Mouse (Mus musculus): ENCODE results near the gene Gm15319. TPM values are rescaled to one million over a fixed set of nuclear protein-coding genes. Genes with fewer than 3 reads are reported as not detected.
A peak's percentile ranks its signal among the peaks of the same experiment; 100 is the strongest.
"Not testable (repeated sequence)": the region's sequence is repeated elsewhere in the genome, so short reads cannot be mapped to it uniquely, and the experiment has no call there.

The Gm15319 gene
- total RNA-seq (2021), result under 1 TPM in 1 of 2 experiments, not detected in 1; 0.36 TPM
- long read RNA-seq, experiment 1, result 0 reads
- long read RNA-seq, experiment 2, result 0 reads

DNA sequence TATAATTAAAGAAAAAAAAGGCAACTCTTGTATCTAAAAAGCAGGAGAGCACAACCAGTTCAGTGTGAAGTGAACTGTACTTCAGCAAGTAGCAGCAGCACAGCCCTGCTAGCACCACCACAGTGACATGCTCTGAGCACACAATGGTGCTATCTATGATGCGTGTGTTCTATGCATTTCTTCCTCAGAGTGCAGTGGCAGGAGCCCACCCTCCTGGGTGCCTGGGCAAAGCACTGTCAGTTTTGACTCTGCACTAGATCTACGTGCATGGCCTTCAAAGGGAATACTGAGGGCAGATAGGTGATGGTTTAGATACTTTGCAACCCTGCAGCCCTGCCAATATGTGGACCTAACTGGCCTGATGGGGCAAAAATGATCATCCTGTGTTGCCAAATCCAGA lies at the start of gene Gm15319:
Gene Gm15319, minus strand, starts transcription at position 101 of the 400 bp plus-strand sequence.
- DNase-seq, result not testable (repeated sequence)

DNA sequence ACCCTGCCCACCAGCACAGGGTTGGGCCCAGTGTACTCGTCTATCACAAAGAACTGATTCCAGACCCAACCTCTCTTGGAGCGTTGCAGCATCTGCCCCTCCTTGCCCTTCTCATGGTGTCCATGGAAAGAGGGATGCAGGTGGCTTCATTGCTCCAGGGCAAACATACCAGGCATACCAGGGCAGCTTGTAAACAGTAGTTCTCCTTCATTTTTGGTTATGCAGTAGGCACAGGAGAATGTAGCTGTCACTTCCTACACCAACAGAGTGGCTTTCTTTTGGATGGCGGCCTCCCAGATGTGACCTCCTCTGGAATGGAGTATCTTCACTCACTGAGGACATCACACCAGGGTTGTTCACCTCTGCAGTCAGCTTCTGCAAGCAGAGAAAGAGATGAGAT lies 47.3 kb upstream of the Gm15319 start:
- DNase-seq, result not testable (repeated sequence)

DNA sequence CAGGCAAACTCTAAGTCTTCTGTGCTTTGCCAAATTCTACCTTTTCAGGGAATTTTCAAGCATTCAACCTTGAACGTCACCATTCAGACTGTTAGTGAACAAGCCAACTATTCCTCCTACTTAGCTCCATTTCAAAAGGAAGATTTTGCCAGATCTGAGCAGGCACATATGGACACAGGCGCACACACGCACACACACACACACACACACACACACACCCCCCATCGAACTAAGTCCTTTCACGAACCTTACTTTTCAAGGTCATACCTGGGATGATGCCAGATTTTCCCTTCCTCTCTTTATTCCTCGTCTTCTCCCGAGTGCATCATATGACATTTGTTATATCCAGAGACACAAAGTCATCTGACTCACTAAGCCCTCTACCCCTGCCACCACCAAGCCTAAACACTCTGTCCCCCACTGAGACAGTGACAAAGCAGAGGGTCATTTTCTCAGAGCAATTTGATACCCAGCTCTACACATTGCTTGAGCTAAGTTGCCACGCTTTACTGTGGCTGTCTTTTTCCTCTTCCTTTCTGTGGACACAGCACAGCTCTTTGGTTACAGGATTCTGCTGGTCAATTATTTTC lies 45.5 kb upstream of the Gm15319 start:
- DNase-seq, result peak; percentile 42

DNA sequence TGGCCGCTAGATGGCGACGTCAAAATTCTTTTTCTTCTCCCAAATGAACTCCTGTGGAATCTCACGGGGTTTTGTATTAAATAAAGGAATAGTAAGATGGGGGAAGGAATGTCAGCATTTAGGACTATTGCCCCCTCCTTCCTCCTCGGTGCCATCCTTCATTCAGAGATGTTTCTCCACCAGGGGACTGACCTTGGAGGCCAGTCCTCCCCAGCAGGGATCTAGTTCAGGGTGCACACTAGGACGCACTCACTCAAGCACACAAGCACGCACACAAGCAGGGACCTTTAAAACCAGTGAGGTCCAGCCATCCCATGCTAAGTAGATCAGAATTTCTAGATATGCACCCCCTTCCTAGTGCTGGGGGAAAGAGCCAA lies 26.3 kb upstream of the Gm15319 start:
- peak; percentile 32 for DNase-seq

DNA sequence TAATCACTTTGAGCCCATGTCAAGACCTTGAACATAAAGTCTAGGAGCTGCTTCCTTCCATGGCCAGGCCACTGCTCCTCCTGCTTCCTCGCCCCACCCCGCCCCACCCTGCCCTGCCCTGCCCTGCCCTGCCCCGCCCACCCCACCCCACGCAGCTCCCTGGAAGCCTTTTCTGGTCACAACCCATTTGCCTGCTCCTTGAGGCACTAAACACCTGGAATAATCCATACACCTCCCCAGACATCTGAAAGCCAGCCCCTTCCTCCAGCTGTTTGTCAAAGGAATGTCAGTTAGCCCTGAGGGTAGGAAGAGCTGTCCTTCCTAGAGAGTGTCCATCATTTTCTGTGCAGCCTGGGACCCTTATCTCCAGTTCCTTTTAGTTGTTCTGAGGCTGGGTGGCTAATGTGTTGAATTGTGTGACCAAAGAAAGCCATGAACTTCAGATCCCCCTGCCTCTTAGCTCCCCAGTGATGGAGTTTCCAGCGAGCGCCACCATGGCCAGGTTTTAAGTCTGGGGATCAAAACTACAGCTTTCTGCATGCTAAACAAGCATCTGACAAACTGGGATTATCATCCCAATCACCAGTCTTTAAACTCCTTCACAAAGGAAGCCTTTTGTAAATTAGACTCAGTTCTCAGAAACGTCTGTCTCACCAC lies 25.8 kb upstream of the Gm15319 start:
- DNase-seq, result peak; percentile 38

DNA sequence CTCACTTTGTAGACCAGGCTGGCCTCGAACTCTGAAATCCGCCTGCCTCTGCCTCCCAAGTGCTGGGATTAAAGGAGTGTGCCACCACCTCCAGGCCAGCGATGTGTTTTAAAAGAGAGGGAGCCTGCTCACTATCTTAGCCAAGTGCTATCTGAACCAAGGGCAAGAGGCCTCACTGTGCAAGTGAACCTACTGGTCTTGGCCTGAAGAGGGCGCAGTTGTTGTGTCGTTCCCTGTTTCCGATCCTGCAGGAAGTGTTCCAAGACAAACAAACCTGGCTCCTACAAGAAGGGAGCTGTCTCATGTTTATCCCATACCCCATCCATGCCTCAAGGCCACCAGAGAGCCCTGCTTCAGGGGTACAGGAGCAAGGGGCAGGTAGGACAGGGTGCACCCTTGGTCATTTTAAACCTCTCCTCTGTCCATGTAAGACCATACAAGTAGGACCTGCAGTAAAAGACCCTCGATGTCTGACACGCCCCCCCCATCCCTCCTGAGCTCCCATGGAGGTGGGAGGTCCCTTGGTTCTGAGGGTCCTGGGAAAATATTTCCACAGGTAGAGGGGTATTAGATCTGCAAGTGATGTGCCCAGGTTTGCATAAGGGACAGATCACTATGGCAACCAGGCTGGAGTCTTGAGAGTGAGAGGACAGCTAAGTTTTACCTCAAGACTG lies 24.2 kb upstream of the Gm15319 start:
- DNase-seq, result peak; percentile 33

DNA sequence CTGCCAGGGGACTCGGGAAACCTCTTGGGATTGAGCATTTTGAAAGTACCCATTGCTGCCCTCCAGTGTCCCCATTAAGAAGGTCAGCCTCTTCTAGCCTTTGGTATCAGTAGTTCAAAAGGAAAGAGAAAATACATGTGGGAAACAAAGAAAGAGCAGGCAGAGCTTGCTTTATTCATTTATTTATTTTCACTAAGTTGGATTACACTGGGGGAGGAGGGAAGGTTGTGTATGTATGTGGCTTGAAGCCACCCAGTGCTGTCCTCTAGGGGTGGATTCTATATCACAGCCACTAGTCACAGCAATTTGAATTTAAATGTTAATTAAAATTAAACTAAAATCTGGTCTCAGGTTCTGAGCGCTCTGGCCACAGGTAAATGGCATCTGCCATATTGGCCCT lies 22.0 kb upstream of the Gm15319 start:
- not testable (repeated sequence) for DNase-seq

DNA sequence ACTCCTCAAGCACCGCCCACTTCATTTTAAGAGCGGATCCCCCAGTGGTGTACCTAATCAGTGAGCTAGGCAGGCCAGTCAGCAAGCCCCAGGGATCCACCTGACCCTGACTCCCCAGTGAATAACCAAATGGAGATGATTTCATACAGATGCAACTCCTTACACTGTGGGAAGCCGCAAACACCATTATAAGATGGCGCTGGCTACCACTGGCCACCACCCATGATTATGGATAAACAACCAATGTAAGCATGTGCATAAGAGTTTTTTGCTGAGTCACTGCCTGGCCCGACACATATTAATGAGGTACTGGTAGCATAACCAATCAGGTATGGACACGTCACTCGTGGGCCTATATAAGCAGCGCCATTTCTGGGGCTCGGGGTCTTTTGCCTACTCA lies 21.1 kb upstream of the Gm15319 start:
- peak; percentile 3 for DNase-seq

DNA sequence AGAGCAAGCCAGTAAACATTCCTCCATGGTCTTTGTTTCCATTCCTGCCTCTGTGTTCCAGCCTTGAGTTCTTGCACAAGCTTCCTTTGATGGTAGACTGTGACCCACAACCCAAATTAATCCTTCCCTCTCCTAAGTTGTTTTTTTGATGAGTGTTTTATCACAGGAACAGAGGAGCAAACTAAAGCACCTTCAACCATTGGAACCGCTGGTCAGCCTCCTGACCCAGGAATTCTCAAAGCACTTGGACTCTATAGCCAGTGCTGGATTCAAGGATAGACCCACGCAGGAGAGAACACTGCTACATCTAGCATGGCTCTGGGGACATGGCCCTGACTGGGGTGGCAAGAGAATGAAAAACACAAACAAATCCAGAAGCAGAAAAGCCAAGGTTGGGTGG lies 19.1 kb upstream of the Gm15319 start:
- peak; percentile 1 for DNase-seq

DNA sequence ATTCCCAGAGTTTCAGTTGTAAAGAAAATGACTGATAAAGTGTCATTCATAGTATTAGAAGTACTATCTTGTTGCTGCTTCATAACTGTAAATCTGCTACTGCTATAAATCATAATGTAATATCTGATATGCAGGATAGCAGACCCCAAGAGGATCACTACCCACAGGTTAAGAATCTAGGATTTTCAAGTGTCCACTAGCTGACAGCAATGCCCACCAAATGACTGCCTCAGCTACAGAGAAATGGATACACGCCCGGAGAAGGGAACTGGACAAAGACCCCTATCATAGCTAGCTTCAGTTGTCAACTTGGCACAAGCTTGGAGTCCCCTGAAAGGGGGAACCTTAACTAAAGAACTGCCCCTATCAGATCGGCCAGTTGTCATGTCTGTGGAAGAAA lies 18.6 kb upstream of the Gm15319 start:
- not testable (repeated sequence) for DNase-seq

DNA sequence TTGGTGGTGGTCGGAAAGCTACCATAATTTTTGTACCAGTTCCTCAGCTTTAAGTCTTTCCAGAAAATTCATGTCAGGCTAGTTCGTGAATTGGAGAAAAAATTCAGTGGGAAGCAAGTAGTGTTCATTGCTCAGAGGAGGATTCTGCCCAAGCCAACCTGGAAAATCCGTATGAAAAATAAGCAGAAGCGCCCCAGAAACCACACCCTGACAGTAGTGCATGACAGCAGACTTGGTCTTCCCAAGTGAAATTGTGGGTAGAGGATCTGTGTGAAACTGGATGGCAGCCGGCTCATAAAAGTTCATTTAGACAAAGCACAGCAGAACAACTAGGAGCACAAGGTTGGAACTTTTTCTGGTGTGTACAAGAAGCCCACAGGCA lies 18.2 kb upstream of the Gm15319 start:
- DNase-seq, result not testable (repeated sequence)

DNA sequence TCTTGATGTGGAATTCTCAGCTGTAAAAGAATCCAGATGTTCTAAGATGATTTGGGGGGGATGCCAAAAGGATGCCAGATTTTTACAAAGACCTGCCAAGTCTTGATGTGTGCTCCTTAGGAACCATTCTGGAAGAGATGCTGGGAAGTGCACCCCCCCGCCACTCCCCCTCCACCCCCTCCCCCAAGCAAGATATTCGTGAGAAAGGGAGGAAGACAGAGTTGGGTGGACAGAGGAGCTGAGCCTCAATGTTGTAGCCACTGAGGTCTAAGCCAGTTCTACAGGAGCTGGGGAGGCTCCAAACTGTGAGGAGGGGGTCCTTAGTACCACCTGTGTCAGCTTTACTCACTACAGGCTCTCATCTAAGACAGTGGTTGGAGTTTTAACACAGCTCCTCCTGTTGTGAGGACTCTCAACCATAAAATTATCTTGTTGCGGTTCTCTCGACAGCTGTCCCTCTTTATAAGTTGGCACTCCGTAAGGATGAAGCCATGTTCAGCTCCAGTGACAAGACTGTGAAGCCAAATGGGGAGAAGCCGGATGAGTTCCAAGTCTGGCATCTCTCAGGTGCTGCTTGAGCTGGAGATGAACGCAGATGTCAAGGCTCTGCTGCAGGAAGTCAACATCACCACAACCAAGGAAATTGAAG lies 17.7 kb upstream of the Gm15319 start:
- peak; percentile 6 for DNase-seq

DNA sequence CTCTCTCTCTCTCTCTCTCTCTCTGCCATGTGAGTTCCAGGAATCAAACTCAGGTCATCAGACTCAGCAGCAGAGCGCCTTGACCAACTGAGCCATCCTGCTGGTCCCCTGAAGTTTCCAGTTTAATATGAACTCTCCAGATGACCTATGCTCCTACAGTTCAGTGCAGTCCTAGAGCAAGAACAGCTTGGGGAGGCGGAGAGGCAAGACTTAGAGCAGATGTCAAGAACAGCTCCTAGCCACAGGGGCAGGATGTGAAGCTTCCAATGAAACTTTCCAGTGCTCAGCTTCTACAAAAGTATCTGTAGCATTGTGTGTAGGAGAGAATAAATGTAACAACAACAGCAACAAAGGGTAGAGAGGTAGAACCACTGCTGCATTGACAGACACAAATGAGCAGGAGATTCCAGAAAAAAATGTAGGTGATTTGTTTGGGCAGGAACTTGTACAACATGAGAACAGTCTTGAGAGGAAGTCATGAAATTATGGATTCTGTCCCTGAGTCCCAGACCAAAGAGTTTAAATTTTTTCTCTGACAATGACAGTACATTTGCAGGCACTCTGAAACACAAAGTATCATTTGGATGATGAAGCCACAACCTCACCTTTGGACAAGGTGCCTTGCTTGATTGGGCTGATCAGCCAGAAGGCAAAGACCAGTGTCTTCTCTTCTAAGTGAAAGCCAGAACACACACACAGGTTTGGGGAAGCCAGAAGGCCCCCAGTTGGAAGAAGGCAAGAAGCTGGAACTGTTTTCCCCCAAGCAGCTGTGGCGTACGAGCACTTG lies 16.8 kb upstream of the Gm15319 start:
- peak; percentile 1 for DNase-seq

DNA sequence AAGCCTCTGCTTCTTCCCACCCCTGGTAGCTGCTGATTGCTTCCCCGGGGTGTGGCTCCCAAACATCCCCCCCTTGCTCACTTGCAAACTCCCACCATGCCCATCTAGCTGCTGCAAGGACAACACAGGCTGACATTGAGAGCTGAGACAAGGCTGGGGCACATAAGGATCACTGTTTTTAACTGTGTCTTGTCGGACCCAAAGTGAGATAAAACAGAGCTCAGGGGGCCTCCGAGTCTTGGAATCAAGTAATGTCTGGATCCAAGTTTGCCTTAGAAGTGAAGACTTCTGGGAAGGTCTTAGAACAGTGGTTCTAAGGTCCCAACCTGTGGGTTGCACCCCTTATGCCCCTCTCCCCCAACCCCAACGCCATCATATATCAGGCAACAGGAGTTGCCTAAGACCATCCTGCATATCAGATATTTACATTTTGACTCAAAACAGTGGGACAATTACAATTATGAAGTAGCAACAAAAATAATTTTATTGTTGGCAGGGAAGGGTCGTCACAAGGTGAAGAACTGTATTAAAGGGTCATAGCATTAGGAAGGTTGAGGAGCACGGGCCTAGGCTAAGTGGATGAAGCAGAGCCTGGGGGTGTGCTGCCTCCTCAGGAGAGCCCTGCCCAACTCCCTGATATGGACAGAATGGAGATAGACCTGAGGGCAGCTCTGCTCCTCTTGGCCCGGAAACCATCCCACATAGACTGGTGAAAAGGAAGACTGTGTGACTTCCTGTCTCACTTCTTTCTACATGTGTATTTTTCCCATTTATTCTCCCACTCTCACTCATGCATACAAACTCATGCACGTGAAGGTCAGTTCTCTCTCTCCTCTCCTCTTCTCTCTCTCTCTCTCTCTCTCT lies 16.0 kb upstream of the Gm15319 start:
- DNase-seq, result peak; percentile 38

DNA sequence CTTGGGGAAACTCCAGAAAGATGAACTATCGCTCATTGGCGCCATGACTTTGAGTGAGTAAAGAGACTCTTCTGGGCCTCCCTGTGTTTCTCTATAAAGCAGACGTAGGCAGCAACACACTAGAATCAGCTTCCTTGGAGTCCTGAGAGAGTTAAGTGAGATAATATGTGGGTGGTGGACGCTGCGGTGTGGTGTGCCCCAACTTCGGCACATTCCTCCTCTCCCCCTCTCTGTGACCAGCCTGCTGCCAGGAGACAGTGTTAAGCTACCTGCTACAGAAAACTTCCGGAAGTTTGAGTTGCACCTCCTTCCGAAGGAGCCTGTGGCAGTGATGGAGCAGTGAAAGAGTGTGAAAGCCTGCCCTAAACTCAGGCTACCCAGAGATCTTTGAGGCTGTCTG lies 15.3 kb upstream of the Gm15319 start:
- DNase-seq, result peak; percentile 31

DNA sequence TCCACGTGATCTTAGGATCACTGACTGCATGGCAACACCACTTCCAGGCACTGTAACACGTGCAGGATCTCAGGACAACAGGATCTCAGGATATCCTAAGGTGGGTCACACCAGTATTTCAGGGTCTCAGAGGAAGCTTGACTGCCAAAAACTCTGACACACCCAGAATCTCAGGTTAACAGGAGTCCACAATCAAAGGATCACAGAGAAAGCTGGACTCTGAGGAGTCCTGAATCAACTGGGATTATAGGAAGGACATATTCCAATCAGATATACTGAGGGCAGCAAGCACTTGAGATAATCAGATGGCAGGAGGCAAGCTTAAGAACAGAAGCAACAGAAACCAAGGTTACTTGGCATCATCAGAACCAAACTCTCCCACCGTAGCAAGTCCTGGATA lies 12.7 kb upstream of the Gm15319 start:
- DNase-seq, result not testable (repeated sequence)

DNA sequence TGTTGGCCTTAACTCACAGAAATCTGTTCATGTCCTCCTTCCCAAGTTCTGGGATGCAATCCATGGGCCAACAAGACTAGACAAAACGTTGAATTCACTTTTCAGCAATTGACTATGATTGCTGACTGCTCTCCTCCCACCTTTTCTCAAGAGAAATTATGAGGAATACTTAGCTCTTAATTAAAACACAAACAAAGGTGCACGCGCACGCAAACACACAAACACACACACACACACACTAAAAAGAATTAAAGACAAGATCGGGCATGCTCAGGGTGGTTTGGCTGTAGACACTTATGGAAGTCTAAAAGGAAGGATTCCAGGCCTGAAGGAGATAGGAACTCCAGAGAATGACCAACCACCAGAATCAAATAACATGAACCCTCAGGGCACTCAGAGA lies 6.6 kb downstream of the Gm15319 start:
- not testable (repeated sequence) for DNase-seq

DNA sequence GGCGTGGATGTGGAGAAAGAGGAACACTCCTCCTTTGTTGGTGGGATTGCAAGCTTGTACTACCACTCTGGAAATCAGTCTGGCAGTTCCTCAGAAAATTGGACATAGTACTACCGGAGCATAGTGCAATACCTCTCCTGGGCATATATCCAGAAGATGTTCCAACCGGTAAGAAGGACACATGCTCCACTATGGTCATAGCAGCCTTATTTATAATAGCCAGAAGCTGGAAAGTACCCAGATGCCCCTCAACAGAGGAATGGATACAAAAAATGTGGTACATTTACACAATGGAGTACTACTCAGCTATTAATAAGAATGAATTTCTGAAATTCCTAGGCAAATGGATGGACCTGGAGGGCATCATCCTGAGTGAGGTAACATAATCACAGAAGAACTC lies 9.4 kb downstream of the Gm15319 start:
- not testable (repeated sequence) for DNase-seq

DNA sequence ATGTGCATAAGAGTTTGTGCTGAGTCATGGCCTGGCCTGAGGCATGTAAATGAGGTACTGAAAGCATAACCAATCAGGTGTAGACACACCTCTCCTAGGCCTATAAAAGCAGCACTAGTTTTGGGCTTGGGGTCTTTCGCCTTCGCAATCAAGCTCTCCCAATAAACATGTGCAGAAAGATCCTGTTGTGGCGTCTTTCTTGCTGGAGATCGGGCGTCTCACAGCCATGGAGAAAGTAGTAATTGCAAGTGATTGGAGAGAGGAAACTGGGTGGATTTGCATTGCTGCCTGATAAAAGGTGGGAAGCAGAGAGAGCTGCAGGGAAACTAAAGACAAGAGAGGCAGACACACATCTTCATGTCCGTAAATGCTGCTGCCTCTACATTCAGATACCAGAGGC lies 60.3 kb downstream of the Gm15319 start:
- DNase-seq, result not testable (repeated sequence)

DNA sequence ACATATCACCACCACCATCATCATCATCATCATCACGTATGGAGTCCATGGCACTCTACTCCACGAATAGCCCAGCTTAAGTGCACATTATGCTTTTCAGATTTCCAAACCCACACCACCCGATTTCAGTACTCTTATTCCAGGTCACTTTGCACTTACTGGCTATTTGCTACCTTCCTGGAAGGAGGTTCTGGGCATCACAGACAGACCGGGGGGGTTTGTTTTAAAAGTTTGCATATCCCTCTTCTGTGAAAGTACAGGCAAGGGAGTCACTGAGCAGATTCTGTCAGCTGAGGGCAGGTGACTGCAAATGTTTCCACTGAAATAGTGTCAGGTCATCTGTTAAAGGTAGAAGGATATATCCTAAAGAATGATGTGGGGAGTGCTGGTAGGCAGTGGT lies 63.0 kb downstream of the Gm15319 start:
- not testable (repeated sequence) for DNase-seq

DNA sequence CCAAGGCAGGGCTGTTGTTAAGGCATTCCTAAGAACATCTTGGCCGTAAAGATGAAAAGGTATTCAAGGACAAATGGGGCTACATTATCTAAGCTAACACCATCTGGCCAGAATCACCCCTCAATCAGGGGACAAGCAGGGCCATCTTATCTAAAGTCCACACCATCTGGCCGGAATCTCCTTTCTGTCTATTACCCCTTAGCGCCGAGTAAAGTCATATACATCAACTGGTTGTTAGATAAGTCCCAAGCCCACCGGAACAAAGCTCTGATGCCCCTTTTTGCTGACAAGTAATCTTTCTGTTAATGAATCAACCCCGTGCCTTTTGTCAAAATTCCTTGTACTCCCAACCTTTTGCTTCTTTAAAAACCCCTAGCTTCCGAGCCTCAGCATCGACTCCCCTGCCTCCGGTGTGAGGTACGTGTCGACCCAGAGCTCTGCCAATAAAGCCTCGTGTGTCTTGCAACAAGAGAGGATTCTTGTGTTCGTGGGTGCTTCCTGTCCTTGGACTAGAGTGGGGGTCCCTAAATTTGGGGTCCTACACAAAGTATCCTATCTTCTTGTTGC lies 65.0 kb downstream of the Gm15319 start:
- DNase-seq, result peak; percentile 18
